Mouse (Mus musculus) megakaryocyte, embryonic 14.5 days (primary cell): ENCODE measurements at regions not wholly inside any gene's neighbourhood (a gene's known extent, or its start where the extent isn't known, plus 50 kb on each side); places are given as distances from the start of the nearest gene placed in this dataset.

ENCODE experiments used
- FLI1 ChIP-seq: IDR thresholded peaks from 2 replicates; pipeline ENCODE4 v1.6.1; 2012; ENCODE audit warnings: low read length, inconsistent platforms, mixed read lengths
- GATA1 ChIP-seq: IDR thresholded peaks from 3 replicates; pipeline ENCODE4 v1.6.1; 2012; ENCODE audit warnings: mixed read lengths, low read length, inconsistent platforms, borderline replicate concordance

- no peak for TF ChIP-seq GATA1
- no peak for TF ChIP-seq FLI1
Measured at GRCm38 (mm10) chr7:40825141-40825742, 72.9 kb upstream of the Vstm2b start.
